Mouse (Mus musculus): ENCODE results near the gene Bcl2a1b.
"Not testable (repeated sequence)": the region's sequence is repeated elsewhere in the genome, so short reads cannot be mapped to it uniquely, and the experiment has no call there.

Bcl2a1b gene

GRCm38 (mm10) chr9:89198969-89199416, at the start of gene Bcl2a1b, which contains the start of gene Gm29094:
Bcl2a1b (plus strand) TSS chr9:89199209.
Gm29094 (plus strand) TSS chr9:89199379.
- not testable (repeated sequence) for DNase-seq

- not testable (repeated sequence) for DNase-seq
Measured at GRCm38 (mm10) chr9:89172539-89172938, 26.5 kb upstream of the Bcl2a1b start.

GRCm38 (mm10) chr9:89178833-89179232, 20.2 kb upstream of the Bcl2a1b start:
- DNase-seq, result peak; percentile 62

- not testable (repeated sequence) for DNase-seq
Measured at GRCm38 (mm10) chr9:89179469-89179868, 19.5 kb upstream of the Bcl2a1b start.

GRCm38 (mm10) chr9:89187006-89187405, 12.0 kb upstream of the Bcl2a1b start:
- DNase-seq, result not testable (repeated sequence)

GRCm38 (mm10) chr9:89195483-89195882, 3.5 kb upstream of the Bcl2a1b start:
- DNase-seq, result not testable (repeated sequence)

- DNase-seq, result not testable (repeated sequence)
Measured at GRCm38 (mm10) chr9:89197509-89197908, 1.5 kb upstream of the Bcl2a1b start.

GRCm38 (mm10) chr9:89198349-89198748, 660 bp upstream of the Bcl2a1b start:
- not testable (repeated sequence) for DNase-seq

GRCm38 (mm10) chr9:89202256-89202655, 3.2 kb downstream of the Bcl2a1b start:
- DNase-seq, result not testable (repeated sequence)

GRCm38 (mm10) chr9:89208939-89209338, 9.9 kb downstream of the Bcl2a1b start:
- DNase-seq, result not testable (repeated sequence)

GRCm38 (mm10) chr9:89210353-89211064, 11.5 kb downstream of the Bcl2a1b start, which contains the start of gene Mthfs:
Mthfs (plus strand) TSS chr9:89210676.
- DNase-seq, result peak; percentile 37

GRCm38 (mm10) chr9:89211065-89211858, 12.3 kb downstream of the Bcl2a1b start:
- peak; percentile 92 for DNase-seq

- DNase-seq, result not testable (repeated sequence)
Measured at GRCm38 (mm10) chr9:89212428-89212827, 13.4 kb downstream of the Bcl2a1b start.

- DNase-seq, result not testable (repeated sequence)
Measured at GRCm38 (mm10) chr9:89218174-89218573, 19.2 kb downstream of the Bcl2a1b start.

GRCm38 (mm10) chr9:89219668-89220067, 20.7 kb downstream of the Bcl2a1b start:
- DNase-seq, result not testable (repeated sequence)

GRCm38 (mm10) chr9:89220704-89221287, 21.8 kb downstream of the Bcl2a1b start:
- DNase-seq, result not testable (repeated sequence)

GRCm38 (mm10) chr9:89226071-89226470, 27.1 kb downstream of the Bcl2a1b start:
- no peak for DNase-seq

- DNase-seq, result no peak
Measured at GRCm38 (mm10) chr9:89228122-89228521, 29.1 kb downstream of the Bcl2a1b start.

GRCm38 (mm10) chr9:89230897-89231497, 32.0 kb downstream of the Bcl2a1b start:
- peak; percentile 33 for DNase-seq

- DNase-seq, result not testable (repeated sequence)
Measured at GRCm38 (mm10) chr9:89237131-89237530, 38.1 kb downstream of the Bcl2a1b start.

- peak; percentile 26 for DNase-seq
Measured at GRCm38 (mm10) chr9:89238976-89239505, 40.0 kb downstream of the Bcl2a1b start.

- peak; percentile 57 for DNase-seq
Measured at GRCm38 (mm10) chr9:89240516-89241019, 41.6 kb downstream of the Bcl2a1b start.

Measured in cerebellum, adult 8-10 months (tissue).